Mouse (Mus musculus) heart, embryonic 11.5 days (tissue): ENCODE results near the gene Gucy2g. TPM values are rescaled to one million over a fixed set of nuclear protein-coding genes. Genes with fewer than 3 reads are reported as not detected.

Experiments
- ATAC-seq: fragments of 200-750 bp; cut with Nextera tagmentation; replicated peaks from 2 replicates; pipeline ENCODE4 v1.8.0; 2017; ENCODE audit warnings: moderate library complexity; ENCODE audit not compliant: insufficient number of reproducible peaks, low FRiP score, low TSS enrichment
- H3K27ac ChIP-seq: fragments of 300-500 bp; sonication (generic); 2 replicates; pipeline ENCODE4 v1.5.1; 2014; ENCODE audit warnings: mild to moderate bottlenecking, low read depth, low read length
- H3K27me3 ChIP-seq: fragments of 300-500 bp; sonication (generic); 2 replicates; pipeline ENCODE4 v1.6.1; 2014; ENCODE audit warnings: mild to moderate bottlenecking, low read length, mixed read lengths; ENCODE audit not compliant: control insufficient read depth, insufficient read depth
- H3K36me3 ChIP-seq: fragments of 300-500 bp; sonication (generic); 2 replicates; pipeline ENCODE4 v1.6.1; 2014; ENCODE audit warnings: mild to moderate bottlenecking, low read length, moderate library complexity, mixed read lengths; ENCODE audit not compliant: control insufficient read depth, insufficient read depth
- H3K4me1 ChIP-seq: fragments of 300-500 bp; sonication (generic); 2 replicates; pipeline ENCODE4 v1.6.1; 2014; ENCODE audit warnings: low read length; ENCODE audit not compliant: control insufficient read depth, insufficient read depth
- H3K4me2 ChIP-seq: fragments of 300-500 bp; sonication (generic); 2 replicates; pipeline ENCODE4 v1.6.1; 2014; ENCODE audit warnings: mild to moderate bottlenecking, moderate library complexity
- H3K4me3 ChIP-seq: fragments of 300-500 bp; sonication (generic); 2 replicates; pipeline ENCODE4 v1.5.1; 2014; ENCODE audit warnings: low read depth, low read length
- H3K9ac ChIP-seq: fragments of 300-500 bp; sonication (generic); 2 replicates; pipeline ENCODE4 v1.6.1; 2014; ENCODE audit warnings: mild to moderate bottlenecking, low read depth, low read length, moderate library complexity
- H3K9me3 ChIP-seq: fragments of 300-500 bp; sonication (generic); replicated peaks from 2 replicates; pipeline ENCODE4 v1.6.1; 2016; ENCODE audit warnings: low read length; ENCODE audit not compliant: control insufficient read depth
- WGBS: fragments of 180-500 bp; shearing (Covaris S2); extraction: QIAGEN DNeasy Blood & Tissue Kit; methylation state at CpG from one replicate; pipeline ENCODE4 v1.1.7; 2014; ENCODE audit not compliant: insufficient replicate concordance; 5-methylcytosine and 5-hydroxymethylcytosine counted together
- polyA plus RNA-seq: library from polyadenylated mRNA; unstranded; fragments of >200 nt; fragmentation: Nextera tagmentation; extraction: Ambion mirVana; gene quantifications from 2 replicates; pipeline ENCODE4 v1.2.1, GENCODE M21; 2014

Gucy2g gene
- polyA plus RNA-seq, 1 experiment from 2014 or later = not detected

- peak; percentile 56; the same call in 1 of the 2 replicates for ATAC-seq
- H3K4me2 ChIP-seq = peak overlapping the region; percentile 82
Measured at GRCm38 (mm10) chr19:55253570-55254441, 12.8 kb upstream of the Gucy2g start.

GRCm38 (mm10) chr19:55253239-55253569, 12.2 kb upstream of the Gucy2g start:
- Histone ChIP-seq H3K27me3 (no peaks in the 10 kb centered on the region), H3K4me3 (peak overlapping the region; percentile 80), H3K4me1 (peaks cover 2% of the 10 kb centered on the region; the same call in 1 of the 2 replicates), H3K36me3 (no peaks in the 10 kb centered on the region), H3K27ac (peak overlapping the region; percentile 79), H3K9ac (peak overlapping the region; percentile 88), H3K4me2 (peak overlapping the region; percentile 82), H3K9me3 (no peaks in the 10 kb centered on the region)
- ATAC-seq = no peak
- 1% methylated on average over 9 of the region's 9 CpGs for WGBS

More at GRCm38 (mm10) chr19:55253570-55254441, 12.8 kb upstream of the Gucy2g start:
- WGBS = under 1% methylated on average over 32 of the region's 32 CpGs
- no peaks in the 10 kb centered on the region for H3K36me3 ChIP-seq
- no peaks in the 10 kb centered on the region for H3K9me3 ChIP-seq
- H3K27ac ChIP-seq = peak overlapping the region; percentile 79
- H3K4me3 ChIP-seq = peak overlapping the region; percentile 80
- H3K9ac ChIP-seq = peak overlapping the region; percentile 88
- peaks cover 2% of the 10 kb centered on the region; the same call in 1 of the 2 replicates for H3K4me1 ChIP-seq
- H3K27me3 ChIP-seq = no peaks in the 10 kb centered on the region

- no peak within 1 kb of the TSS for H3K27ac ChIP-seq
- H3K4me3 ChIP-seq = no peak within 1 kb of the TSS
- H3K9ac ChIP-seq = no peak within 1 kb of the TSS
- no peaks in the 10 kb centered on the region for H3K9me3 ChIP-seq
- no peak for ATAC-seq
- H3K4me2 ChIP-seq = peak within 1 kb of the TSS; percentile 82; the same call in 1 of the 2 replicates
- WGBS = 85% methylated on average over 9 of the region's 9 CpGs
- H3K4me1 ChIP-seq = peaks cover 2% of the 10 kb centered on the region; the same call in 1 of the 2 replicates
- no peaks in the 10 kb centered on the region for H3K27me3 ChIP-seq
- no peaks in the 10 kb centered on the region for H3K36me3 ChIP-seq
Measured at GRCm38 (mm10) chr19:55251383-55252124, 10.5 kb upstream of the Gucy2g start, which contains the start of gene Acsl5. Acsl5 (plus strand) TSS chr19:55251938.

- 76% methylated on average over 5 of the region's 5 CpGs for WGBS
- ATAC-seq = no peak
- no peaks in the 10 kb centered on the region for H3K27me3 ChIP-seq
Measured at GRCm38 (mm10) chr19:55250451-55250850, 9.4 kb upstream of the Gucy2g start.

GRCm38 (mm10) chr19:55247991-55248520, 7.0 kb upstream of the Gucy2g start:
- Histone ChIP-seq H3K27ac (no peak overlapping the region), H3K4me3 (no peak overlapping the region), H3K9me3 (no peaks in the 10 kb centered on the region), H3K9ac (no peak overlapping the region), H3K36me3 (no peaks in the 10 kb centered on the region), H3K27me3 (no peaks in the 10 kb centered on the region), H3K4me1 (0 out of 2 replicates have a peak, but pooled peaks cover 4% of the 10 kb centered on the region), H3K4me2 (no peak overlapping the region)
- WGBS = 36% methylated on average over 9 of the region's 9 CpGs
- no peak for ATAC-seq

More at GRCm38 (mm10) chr19:55250451-55250850, 9.4 kb upstream of the Gucy2g start:
- Histone ChIP-seq H3K4me2 (no peak overlapping the region), H3K9ac (no peak overlapping the region), H3K27ac (no peak overlapping the region), H3K9me3 (no peaks in the 10 kb centered on the region), H3K4me1 (peaks cover 2% of the 10 kb centered on the region; the same call in 1 of the 2 replicates), H3K4me3 (no peak overlapping the region), H3K36me3 (no peaks in the 10 kb centered on the region)

- no peaks in the 10 kb centered on the region for H3K9me3 ChIP-seq
- no peaks in the 10 kb centered on the region for H3K27me3 ChIP-seq
- no peak overlapping the region for H3K4me3 ChIP-seq
- H3K36me3 ChIP-seq = no peaks in the 10 kb centered on the region
- H3K27ac ChIP-seq = no peak overlapping the region
- ATAC-seq = no peak
- H3K9ac ChIP-seq = no peak overlapping the region
- 0 out of 2 replicates have a peak, but pooled peaks cover 4% of the 10 kb centered on the region for H3K4me1 ChIP-seq
- no peak overlapping the region for H3K4me2 ChIP-seq
- 59% methylated on average over 5 of the region's 5 CpGs for WGBS
Measured at GRCm38 (mm10) chr19:55247563-55247962, 6.5 kb upstream of the Gucy2g start.

- H3K4me1 ChIP-seq = 0 out of 2 replicates have a peak, but pooled peaks cover 4% of the 10 kb centered on the region
- H3K9ac ChIP-seq = no peak overlapping the region
- no peak overlapping the region for H3K4me2 ChIP-seq
- H3K36me3 ChIP-seq = no peaks in the 10 kb centered on the region
- H3K27ac ChIP-seq = peak overlapping the region; percentile 72
- ATAC-seq = peak; percentile 84
- no peaks in the 10 kb centered on the region for H3K9me3 ChIP-seq
- 14% methylated on average over 7 of the region's 7 CpGs for WGBS
- no peaks in the 10 kb centered on the region for H3K27me3 ChIP-seq
- no peak overlapping the region for H3K4me3 ChIP-seq
Measured at GRCm38 (mm10) chr19:55244791-55245231, 3.8 kb upstream of the Gucy2g start.

GRCm38 (mm10) chr19:55239766-55240426, 1.1 kb downstream of the Gucy2g start:
- WGBS = 62% methylated on average over 6 of the region's 6 CpGs
- H3K4me3 ChIP-seq = no peak overlapping the region
- no peaks in the 10 kb centered on the region; the same call in 1 of the 2 replicates for H3K27me3 ChIP-seq
- H3K9ac ChIP-seq = no peak overlapping the region
- ATAC-seq = no peak
- no peaks in the 10 kb centered on the region for H3K36me3 ChIP-seq
- no peaks in the 10 kb centered on the region for H3K4me1 ChIP-seq
- H3K9me3 ChIP-seq = no peaks in the 10 kb centered on the region
- no peak overlapping the region for H3K4me2 ChIP-seq
- no peak overlapping the region for H3K27ac ChIP-seq
